Mouse (Mus musculus) G1E (cell line): Measurements from ENCODE around the gene Papln.

ENCODE experiments used
- CTCF ChIP-seq: IDR thresholded peaks from 2 replicates; pipeline ENCODE4 v1.5.1; 2012; ENCODE audit warnings: low read depth, low read length, inconsistent platforms, mixed read lengths
- GATA1 ChIP-seq: IDR thresholded peaks from 2 replicates; pipeline ENCODE4 v1.6.1; 2012; ENCODE audit warnings: borderline replicate concordance, low read length, inconsistent platforms, mixed read lengths
- TAL1 ChIP-seq: conservative IDR thresholded peaks from 2 replicates; pipeline ENCODE4 v1.6.1; 2012; ENCODE audit warnings: low read depth, low read length, inconsistent platforms, mixed read lengths

- no peak for TF ChIP-seq CTCF
- TF ChIP-seq GATA1 = no peak
- no peak for TF ChIP-seq TAL1
Observed at GRCm38 (mm10) chr12:83792706-83793410, 29.4 kb downstream of the Papln start.
